Mouse (Mus musculus): ENCODE measurements at regions not wholly inside any gene's neighbourhood (a gene's known extent, or its start where the extent isn't known, plus 50 kb on each side); places are given as distances from the start of the nearest gene placed in this dataset.
A peak's percentile ranks its signal among the peaks of the same experiment; 100 is the strongest.

GRCm38 (mm10) chr11:19346276-19346826 lies 327.6 kb upstream of the Meis1 start:
- no peak for DNase-seq
- intact Hi-C loops (cut with DNase I): no loop called here

DNA sequence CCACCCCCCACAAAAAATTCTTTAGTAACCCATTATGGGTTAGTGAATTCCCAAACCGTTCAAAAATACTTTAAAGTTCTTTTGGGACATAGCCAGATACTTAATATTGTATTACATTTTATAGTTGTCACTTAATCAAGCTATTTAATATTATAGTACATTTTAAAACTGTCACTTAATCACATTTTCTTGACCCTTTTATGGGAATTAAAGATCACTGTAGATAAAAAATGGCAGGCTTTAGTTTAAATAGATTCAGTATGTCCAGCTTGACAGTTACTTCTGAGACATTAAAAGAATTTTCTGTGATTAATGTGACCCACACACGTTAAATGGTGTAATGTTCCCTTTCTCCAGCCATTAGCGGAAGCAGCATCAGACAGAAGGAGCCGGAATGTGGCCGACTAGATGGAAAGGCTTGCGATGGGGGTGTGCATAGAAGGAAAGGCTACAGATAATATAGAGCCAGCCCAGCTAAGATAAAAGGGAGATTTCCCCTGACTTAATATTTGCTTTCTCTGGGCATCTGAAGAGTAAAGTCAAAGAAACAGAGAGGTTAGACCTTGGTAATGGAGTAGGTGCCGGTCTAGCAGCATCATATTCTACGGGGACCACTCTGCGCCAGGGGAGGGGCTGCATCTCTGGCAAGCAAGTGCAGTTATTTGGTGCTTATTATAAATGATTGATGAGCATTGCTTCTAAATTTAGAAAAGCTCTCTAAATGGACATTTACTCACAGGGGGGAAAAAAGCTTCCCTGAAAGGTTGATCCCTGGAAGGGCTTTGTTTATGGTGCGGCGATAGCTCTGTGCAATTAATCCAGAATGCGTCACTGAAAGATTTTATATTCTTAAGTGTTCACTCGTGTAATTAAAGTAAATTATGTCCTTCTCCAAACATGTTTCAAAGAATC lies 331.8 kb upstream of the Meis1 start:
- DNase-seq: no peak

DNA sequence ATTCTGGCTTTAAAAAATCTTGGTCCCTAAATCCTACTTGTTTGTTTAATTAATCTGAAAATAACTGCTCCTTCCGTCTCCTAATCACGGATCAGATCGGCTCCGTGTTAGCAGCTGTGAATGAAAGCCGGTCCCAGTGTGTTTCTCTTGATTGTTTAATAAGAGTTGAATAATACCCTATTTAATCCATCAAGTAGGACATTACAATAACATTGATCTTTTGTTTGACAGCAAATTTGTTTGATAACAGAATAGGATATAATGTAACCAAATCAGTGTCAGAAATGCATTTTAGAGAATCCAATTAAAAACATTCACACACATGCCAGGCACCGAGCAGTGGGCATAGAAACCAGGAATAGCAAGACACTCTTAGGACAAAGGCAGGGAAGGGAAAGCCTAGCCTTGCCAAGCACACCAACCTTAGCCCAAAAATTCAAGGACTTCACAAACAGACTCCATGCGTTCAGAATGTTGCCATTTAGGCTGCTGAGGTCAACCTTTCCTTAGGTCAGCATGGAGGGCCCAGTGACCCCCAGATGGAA lies 332.5 kb upstream of the Meis1 start:
- DNase-seq: no peak
- intact Hi-C loops (cut with DNase I): no loop called here

More for the DNA sequence above, 331.8 kb upstream of the Meis1 start:
- intact Hi-C loops (cut with DNase I): no loop called here

DNA sequence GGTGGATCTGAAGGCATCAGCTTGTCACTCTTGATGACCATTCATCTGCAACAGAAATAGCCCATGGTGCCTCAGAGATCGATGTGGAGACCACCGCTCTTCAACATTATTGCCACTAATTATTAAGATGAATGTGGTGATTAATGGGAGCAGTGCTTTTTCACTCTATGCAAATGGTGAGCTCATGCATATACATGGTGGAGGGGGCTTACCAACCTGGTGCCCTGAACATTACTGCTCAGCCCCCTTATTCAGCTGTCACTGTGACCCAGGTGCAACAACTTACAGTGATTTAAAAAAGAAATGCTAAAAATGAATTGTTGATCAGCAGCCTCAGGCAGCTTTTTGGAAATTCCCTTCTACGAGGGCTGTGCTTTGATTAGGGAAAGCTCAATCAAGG lies 334.9 kb upstream of the Meis1 start:
- intact Hi-C loops (cut with DNase I): no loop called here

GRCm38 (mm10) chr11:19355179-19355578 lies 336.4 kb upstream of the Meis1 start:
- no peak for DNase-seq
- intact Hi-C loops (cut with DNase I): no loop called here

More for the DNA sequence above, 334.9 kb upstream of the Meis1 start:
- DNase-seq: no peak

DNA sequence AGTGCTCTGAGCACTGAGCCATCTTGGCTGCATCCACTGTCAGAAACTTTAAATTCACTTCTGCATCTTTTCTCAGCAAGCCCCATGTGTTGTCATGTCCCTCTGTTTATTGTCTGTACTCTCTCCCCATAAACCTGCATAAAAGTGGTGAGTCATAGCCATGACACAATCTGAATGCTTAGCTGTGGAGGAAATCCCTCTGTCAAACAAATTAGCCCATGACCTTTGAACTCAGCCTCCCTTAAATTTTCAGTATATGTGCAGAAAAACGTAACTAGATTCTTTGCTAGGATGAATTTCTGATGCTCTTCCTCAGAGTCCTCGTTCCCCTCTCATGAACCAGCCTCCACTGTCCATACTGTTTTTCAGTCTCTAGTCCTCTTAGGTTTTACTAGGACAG lies 337.4 kb upstream of the Meis1 start:
- no peak for DNase-seq
- intact Hi-C loops (cut with DNase I): no loop called here

- no peak for DNase-seq
- intact Hi-C loops (cut with DNase I): no loop called here
Measured at GRCm38 (mm10) chr11:19369152-19369551, 350.4 kb upstream of the Meis1 start.

- peak; percentile 71 for DNase-seq
- intact Hi-C loops (cut with DNase I): no loop called here
Measured at GRCm38 (mm10) chr11:19373476-19373875, 354.7 kb upstream of the Meis1 start.

DNA sequence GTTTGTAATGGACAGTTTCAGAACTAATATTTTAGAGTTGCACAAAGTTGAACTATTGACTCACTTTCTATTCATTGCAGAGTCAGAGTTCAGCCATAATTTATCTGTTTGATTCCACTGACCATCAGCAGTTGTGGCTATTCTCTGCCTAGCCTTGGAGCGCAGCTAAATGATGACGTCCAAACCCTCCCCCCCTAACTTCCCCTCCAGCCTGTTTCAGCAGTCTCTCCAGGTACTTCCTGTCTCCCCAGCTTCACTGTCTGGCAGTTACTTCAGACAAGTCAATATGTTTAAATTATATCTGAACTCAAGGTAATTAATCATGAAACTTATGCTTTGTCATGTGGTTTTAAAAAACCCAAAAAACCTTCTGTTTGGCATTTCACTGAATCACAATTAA lies 362.1 kb upstream of the Meis1 start:
- intact Hi-C loops (cut with DNase I): no loop called here
- DNase-seq: no peak

DNA sequence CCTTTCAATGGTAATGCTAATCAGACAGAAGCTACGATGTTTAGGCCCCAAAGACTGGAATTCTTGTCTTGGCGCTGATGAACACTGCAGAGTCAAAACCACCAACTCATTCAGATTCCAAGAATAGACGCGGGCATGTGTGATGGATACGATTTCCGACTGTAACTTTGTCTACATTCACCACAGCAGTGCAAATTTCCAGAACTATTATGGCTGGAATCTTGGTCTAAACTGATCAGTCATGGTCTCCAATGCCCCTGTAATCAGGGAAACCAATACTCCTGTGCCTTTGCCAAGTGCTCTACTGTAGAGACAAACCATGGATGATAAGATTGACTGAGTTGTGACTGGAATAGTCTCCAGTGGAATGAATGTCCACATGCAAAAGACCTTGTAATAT lies 370.4 kb upstream of the Meis1 start:
- no peak for DNase-seq
- intact Hi-C loops (cut with DNase I): no loop called here

DNA sequence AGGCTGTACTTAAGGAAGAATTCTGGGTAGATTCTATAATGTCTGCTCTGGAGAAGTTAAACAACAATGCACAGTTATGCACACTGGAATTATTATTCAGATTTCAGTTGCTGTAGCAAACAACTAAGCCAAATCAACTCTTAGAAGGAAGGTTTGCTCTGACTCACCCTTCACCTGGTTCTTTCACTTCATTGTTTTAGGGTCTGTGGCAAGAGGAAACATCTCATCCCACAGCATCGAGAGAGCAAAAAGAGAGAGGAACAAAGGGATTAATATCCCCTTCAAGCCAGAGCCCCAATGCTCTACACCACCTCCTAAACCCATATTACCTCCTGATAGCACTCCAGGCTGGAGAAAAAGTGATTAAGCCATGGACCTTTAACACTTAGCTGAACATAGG lies 373.4 kb upstream of the Meis1 start:
- no peak for DNase-seq
- intact Hi-C loops (cut with DNase I): no loop called here

DNA sequence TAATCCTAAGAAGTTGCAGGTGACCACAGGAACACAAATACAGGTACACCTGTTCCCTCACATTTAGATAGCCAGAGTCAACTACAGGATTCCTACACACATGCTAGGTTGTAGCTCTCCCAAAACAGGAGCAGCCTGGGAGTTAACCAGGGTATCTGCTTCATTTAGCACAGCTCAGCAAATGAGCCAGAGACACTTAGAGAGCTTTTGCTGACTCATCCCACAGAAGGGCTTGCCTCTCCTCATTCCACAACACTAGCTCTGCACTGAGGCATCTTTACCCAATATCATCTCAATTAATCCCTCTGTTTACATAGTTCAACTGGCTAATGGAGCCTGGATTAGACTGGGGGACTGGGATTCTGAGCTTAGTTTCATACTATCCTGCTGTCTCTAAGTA lies 375.6 kb upstream of the Meis1 start:
- no peak for DNase-seq
- intact Hi-C loops (cut with DNase I): no loop called here

- no peak for DNase-seq
- intact Hi-C loops (cut with DNase I): no loop called here
Measured at GRCm38 (mm10) chr11:19400396-19400795, 381.6 kb upstream of the Meis1 start.

GRCm38 (mm10) chr11:19420143-19420542 lies 401.4 kb upstream of the Meis1 start:
- intact Hi-C loops (cut with DNase I): no loop called here
- DNase-seq: no peak

DNA sequence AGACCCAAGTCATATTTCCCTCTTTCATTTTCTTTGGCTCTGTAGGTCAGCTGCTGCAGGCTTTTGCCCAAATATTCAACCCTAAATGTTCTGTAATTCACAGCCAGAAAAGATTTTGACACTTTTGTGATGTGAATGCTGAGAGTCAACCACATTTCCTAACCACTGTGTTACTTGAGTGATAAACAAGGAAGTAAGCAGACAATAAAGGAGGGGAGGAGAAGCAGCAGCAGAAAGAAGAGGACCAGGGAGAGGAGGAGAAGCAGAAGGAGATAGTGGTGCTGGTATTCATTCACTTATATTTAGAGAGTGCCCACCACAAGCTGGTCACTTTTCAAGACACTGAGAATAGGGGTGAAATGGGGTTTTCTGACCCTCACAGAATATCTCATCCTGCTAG lies 404.5 kb upstream of the Meis1 start:
- DNase-seq: no peak
- intact Hi-C loops (cut with DNase I): no loop called here

DNA sequence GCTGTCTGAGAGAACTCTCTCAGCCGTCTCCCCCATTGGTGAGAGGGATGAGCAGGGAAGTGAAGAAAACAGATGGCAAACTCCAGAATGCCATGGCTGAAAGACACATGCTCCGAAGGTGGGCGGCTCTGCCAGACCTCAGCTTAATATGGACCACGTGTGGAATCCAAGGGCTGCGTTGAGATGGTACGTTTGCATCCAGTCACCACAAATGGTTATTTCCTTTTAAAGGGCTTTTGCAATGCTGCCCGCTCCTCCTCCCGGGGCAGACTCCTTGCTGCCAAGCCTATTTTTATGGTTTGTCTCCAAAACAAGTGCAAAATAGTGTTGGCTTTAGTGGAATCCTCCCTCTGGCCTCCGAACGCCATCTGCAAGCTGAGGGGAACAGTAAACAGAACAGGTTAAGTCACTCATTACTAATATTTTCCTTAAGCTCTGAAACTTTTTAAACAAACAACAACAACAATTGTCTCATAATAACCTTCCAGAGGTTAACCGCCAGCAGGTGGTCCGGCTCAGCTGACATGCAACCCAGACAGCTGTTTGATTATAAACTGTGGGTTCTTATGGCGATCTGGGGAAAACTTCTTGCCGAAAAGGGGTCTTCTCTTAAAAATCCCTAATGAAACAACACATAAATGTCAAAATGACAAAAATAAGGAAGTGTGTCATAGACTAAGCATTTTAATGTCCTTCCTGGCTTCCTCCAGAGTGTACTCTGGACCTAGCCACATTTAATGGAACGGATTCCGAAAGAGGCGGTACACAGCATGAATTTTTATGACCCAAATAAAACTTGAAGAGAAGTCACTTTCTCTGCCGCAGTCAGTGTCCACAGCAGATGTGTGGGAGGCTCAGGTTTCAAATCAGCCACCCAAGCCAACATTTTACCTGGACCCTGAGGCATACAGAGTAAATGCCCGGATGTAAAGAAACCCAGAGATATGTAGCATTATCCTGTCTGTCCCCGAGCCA lies 405.3 kb upstream of the Meis1 start:
- intact Hi-C loops (cut with DNase I): no loop called here
- DNase-seq: peak; percentile 20

GRCm38 (mm10) chr11:19427559-19427958 lies 408.8 kb upstream of the Meis1 start:
- DNase-seq: no peak
- intact Hi-C loops (cut with DNase I): no loop called here

DNA sequence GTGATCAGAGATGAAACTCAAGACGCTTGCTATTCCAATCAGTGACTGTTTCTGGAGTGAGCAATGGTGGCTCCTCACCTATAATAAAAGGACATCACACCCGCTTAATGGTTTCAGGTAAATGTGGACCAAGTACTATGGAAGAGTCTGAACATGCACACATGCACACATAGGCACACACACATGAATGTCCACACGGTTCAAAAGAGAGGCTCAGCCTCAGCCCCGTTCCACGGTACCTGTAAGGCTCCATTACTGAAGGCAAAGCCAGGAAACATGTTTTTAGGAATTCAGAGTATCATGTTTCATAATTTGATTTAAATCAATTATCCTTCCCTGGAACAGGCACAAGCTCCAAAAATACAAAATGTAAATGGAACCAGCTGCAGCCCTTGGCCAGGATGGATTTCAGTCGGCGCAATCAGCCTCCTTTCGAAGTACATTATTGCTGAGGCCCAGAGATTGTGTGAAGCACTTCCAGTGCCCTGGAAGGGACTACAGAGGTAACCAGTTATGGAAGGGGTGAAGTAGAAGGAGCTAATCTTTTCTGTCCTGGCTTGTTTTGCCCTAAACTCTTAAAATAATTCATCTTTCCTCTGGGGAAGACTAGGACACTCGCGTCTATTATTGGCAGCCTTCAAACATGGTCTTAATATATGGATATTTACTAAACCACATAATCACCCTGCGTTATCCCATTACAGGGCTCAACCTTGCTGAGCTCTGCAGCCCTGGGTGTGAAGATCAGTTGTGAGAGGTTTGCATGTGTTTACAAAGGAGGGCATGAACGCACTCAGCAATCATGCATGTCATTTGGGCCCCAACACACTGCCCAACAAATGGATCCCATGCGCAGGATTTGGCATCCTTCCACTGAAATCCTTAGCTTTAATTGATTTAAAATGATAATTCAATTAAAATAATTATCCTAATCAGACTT lies 415.2 kb upstream of the Meis1 start:
- no peak for DNase-seq
- intact Hi-C loops (cut with DNase I): no loop called here

GRCm38 (mm10) chr11:19438385-19438784 lies 419.6 kb upstream of the Meis1 start:
- intact Hi-C loops (cut with DNase I): no loop called here
- no peak for DNase-seq

GRCm38 (mm10) chr11:19441936-19442335 lies 423.2 kb upstream of the Meis1 start:
- intact Hi-C loops (cut with DNase I): no loop called here
- no peak for DNase-seq

All from left cerebral cortex, postnatal 4 days (tissue).